16 mouse cellular contexts compared by ENCODE assay signal in the genomic region with DNA sequence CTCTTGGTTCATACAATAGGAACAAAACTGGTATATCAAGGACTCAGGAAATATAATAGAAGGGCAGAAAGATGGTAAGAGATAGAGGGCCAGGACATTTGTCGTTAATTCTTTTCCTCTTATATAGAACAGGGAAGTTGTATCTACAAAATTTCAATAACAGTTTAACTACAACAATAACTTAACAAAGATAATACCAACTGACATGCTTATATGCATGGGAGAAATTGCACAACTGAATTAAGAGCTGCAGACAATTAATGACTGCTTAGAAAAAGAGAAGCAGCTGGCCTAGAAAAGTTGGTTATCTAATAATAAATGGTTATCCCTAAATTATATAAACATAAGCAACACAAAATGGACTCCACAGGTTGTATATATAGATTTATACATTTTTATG.
"Had no signal": no experiment of that assay in that cellular context is flagged by ENCODE, and none has a peak within 500 bp of the region (broad histone marks: within the 10 kb centered on the region; RNA-seq: fewer than 3 reads in every experiment).

No protein-coding gene starts in this region.

- H3K9me3 ChIP-seq: neural tube, embryonic 13.5 days; neural tube, embryonic 15.5 days; stomach, embryonic 15.5 days had no signal

- H3K4me3 ChIP-seq: neural tube, embryonic 13.5 days; neural tube, embryonic 15.5 days; stomach, embryonic 15.5 days had no signal

- H3K27me3 ChIP-seq: neural tube, embryonic 13.5 days; neural tube, embryonic 15.5 days; stomach, embryonic 15.5 days had no signal

- DNase-seq: retina, postnatal 1 day; right cerebral cortex, adult 18-20 months; right cerebral cortex, postnatal 14 days; right cerebral cortex, postnatal 25 days; right cerebral cortex, postnatal 4 days; spleen, adult 18-20 months; thymus, adult 18-20 months; thymus, adult 2 months; thymus, postnatal 14 days; thymus, postnatal 25 days; thymus, postnatal 36 days; thymus, postnatal 4 days had no signal

- H3K27ac ChIP-seq: neural tube, embryonic 13.5 days; neural tube, embryonic 15.5 days; stomach, embryonic 15.5 days; stomach, postnatal 0 days had no signal

- H3K4me1 ChIP-seq: neural tube, embryonic 13.5 days; neural tube, embryonic 15.5 days; stomach, embryonic 15.5 days had no signal

- H3K9ac ChIP-seq: neural tube, embryonic 13.5 days; neural tube, embryonic 15.5 days; stomach, embryonic 15.5 days had no signal

- H3K36me3 ChIP-seq: neural tube, embryonic 13.5 days; neural tube, embryonic 15.5 days; stomach, embryonic 15.5 days had no signal
